Mouse (Mus musculus) testis, adult 2 months (tissue): ENCODE results near the gene Jtb. TPM values are rescaled to one million over a fixed set of nuclear protein-coding genes. Genes with fewer than 3 reads are reported as not detected.

Experiments used
- H3K27ac ChIP-seq: fragments of 200-500 bp; 2 replicates; pipeline ENCODE4 v1.5.1; 2012; ENCODE audit warnings: low read depth, low read length; ENCODE audit not compliant: control insufficient read depth, insufficient read depth
- H3K27me3 ChIP-seq: fragments of 200-500 bp; 2 replicates; pipeline ENCODE4 v1.6.1; 2012; ENCODE audit warnings: mild to moderate bottlenecking, low read length, moderate library complexity; ENCODE audit not compliant: control insufficient read depth, insufficient read depth
- H3K36me3 ChIP-seq: fragments of 200-500 bp; 2 replicates; pipeline ENCODE4 v1.6.1; 2012; ENCODE audit warnings: mild to moderate bottlenecking, low read length; ENCODE audit not compliant: control insufficient read depth, insufficient read depth
- H3K4me1 ChIP-seq: fragments of 200-500 bp; 2 replicates; pipeline ENCODE4 v1.6.1; 2012; ENCODE audit warnings: low read length; ENCODE audit not compliant: control insufficient read depth, insufficient read depth
- H3K4me3 ChIP-seq: fragments of 200-500 bp; 2 replicates; pipeline ENCODE4 v1.5.1; 2012; ENCODE audit warnings: low read depth, mild to moderate bottlenecking, low read length, moderate library complexity, mixed read lengths; ENCODE audit not compliant: control insufficient read depth
- CTCF ChIP-seq: fragments of 200-500 bp; IDR thresholded peaks from 2 replicates; pipeline ENCODE4 v1.5.1; 2012; ENCODE audit warnings: low read depth, mild to moderate bottlenecking, inconsistent platforms, low read length, moderate library complexity; ENCODE audit not compliant: control insufficient read depth, insufficient read depth, insufficient replicate concordance
- POLR2A ChIP-seq: fragments of 200-500 bp; IDR thresholded peaks from 2 replicates; pipeline ENCODE4 v1.6.1; 2012; ENCODE audit warnings: low read depth, mild to moderate bottlenecking, inconsistent platforms, low read length, moderate library complexity; ENCODE audit not compliant: control insufficient read depth
- polyA plus RNA-seq: library from polyadenylated mRNA; depleted of rRNA; stranded (reverse); fragments of >200 nt; gene quantifications from 2 replicates; pipeline ENCODE4 v1.2.3, GENCODE M21; 2012

The Jtb gene
- polyA plus RNA-seq, 1 experiment = 12.2 TPM

- Histone ChIP-seq H3K27me3 (no peaks in the 10 kb centered on the region), H3K36me3 (no peaks in the 10 kb centered on the region), H3K4me3 (peak overlapping the region; percentile 90), H3K4me1 (peaks cover 2% of the 10 kb centered on the region), H3K27ac (peak overlapping the region; percentile 86)
- no peak for TF ChIP-seq CTCF
- TF ChIP-seq POLR2A = no peak
Measured at GRCm38 (mm10) chr3:90213956-90214684, 17.3 kb upstream of the Jtb start.

DNA sequence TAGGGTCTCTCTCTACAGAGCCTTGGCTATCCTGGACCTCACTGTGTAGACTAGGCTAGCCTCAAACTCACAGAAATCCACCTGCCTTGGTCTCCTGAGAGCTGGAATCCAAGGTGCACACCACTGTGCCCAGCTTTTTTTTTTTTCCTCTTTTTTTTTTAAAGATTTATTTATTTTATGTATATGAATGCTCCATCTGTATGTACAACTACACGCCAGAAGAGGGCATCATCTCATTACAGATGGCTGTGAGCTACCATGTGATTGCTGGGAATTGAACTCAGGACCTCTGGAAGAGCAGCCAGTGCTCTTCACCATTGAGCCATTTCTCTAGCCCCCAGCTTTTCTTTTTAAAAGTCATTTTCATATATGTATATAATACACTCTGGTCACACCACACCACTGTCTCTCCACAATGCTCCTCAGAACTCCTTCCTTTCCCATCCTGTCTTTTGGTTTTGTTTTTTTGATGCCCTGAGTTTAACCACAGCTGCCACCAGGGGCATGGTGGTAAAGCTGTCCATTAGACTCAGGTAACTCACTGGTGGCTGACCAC, 15.5 kb upstream of the Jtb start:
- no peak for TF ChIP-seq CTCF
- no peak for TF ChIP-seq POLR2A
- Histone ChIP-seq H3K4me1 (peaks cover 6% of the 10 kb centered on the region), H3K27me3 (no peaks in the 10 kb centered on the region), H3K36me3 (no peaks in the 10 kb centered on the region), H3K27ac (no peak overlapping the region), H3K4me3 (no peak overlapping the region)

GRCm38 (mm10) chr3:90220088-90220487, 11.3 kb upstream of the Jtb start:
- H3K36me3 ChIP-seq = no peaks in the 10 kb centered on the region
- no peaks in the 10 kb centered on the region for H3K27me3 ChIP-seq
- H3K4me3 ChIP-seq = no peak overlapping the region
- H3K27ac ChIP-seq = no peak overlapping the region
- TF ChIP-seq CTCF (no peak), POLR2A (no peak)
- peaks cover 6% of the 10 kb centered on the region for H3K4me1 ChIP-seq

DNA sequence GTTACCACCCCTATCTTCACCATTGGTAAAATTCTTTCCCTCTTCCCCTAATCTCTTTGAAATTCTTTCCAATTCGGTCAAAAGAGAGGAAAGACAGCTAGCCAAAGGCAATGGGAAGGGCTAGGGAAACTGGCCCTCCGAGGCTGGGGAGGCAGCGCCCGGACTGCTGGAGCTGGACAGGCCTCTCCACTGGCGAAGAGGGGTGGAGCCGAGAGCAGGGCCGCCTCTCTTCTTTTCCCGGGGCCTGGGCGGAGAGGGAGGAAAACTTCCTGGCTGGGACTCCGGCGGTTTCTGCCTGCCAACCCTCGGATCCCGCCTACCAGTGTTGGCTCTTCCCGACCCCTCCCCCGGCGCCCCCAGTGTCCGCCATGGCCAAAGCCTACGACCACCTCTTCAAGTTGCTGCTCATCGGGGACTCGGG, 10.9 kb upstream of the Jtb start:
- Histone ChIP-seq H3K4me3 (peak overlapping the region; percentile 73), H3K27me3 (no peaks in the 10 kb centered on the region), H3K4me1 (peaks cover 6% of the 10 kb centered on the region), H3K36me3 (no peaks in the 10 kb centered on the region), H3K27ac (peak overlapping the region; percentile 69; the same call in 1 of the 2 replicates)
- TF ChIP-seq CTCF (no peak), POLR2A (peak; percentile 41; the same call in 1 of the 2 replicates)

GRCm38 (mm10) chr3:90221123-90221522, 10.3 kb upstream of the Jtb start:
- no peak for TF ChIP-seq CTCF
- no peak for TF ChIP-seq POLR2A
- Histone ChIP-seq H3K27ac (peak overlapping the region; percentile 23; the same call in 1 of the 2 replicates), H3K4me1 (peaks cover 6% of the 10 kb centered on the region), H3K27me3 (no peaks in the 10 kb centered on the region), H3K4me3 (no peak overlapping the region; the same call in 1 of the 2 replicates), H3K36me3 (no peaks in the 10 kb centered on the region)

DNA sequence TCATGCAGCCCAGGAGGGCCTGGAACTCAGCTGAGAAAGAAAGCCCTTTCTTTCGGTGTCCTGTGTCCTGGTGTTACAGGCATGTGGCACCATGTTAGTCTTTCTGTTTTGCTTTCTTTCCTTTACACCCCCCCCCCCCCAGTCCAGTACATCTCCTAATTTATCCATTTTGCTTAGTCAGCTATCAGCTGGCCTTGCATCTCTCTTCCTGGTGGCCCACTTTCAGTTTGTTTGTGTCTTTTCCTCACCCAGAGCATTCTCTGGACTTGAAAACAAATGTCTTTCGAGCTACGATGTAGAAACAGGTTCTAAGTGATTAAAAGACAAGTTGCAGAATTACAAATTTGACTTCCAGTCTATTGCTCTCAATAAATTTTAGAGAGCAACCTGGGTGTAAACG, 8.9 kb upstream of the Jtb start:
- TF ChIP-seq POLR2A (no peak), CTCF (no peak)
- Histone ChIP-seq H3K27ac (no peak overlapping the region), H3K36me3 (no peaks in the 10 kb centered on the region), H3K4me1 (peaks cover 6% of the 10 kb centered on the region), H3K27me3 (no peaks in the 10 kb centered on the region), H3K4me3 (no peak overlapping the region)

DNA sequence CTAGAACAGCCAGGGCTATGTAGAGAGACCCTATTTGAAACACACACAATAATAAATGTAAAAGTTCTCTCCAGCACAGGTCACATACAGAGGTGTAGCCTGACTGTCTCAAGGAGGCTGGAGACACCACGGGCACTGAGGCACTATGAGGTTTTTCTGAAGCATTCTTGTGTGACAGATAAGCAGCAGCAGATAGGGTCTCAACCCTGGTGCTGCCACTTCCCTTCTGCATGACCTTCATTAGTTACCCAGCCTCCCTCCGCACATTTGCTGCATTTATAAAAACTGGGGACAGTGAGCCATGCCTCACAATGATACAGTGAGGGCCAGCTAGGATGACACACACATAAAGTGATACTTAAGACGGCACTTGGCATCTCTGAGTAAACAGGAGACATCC, 8.5 kb upstream of the Jtb start:
- Histone ChIP-seq H3K27ac (no peak overlapping the region), H3K4me3 (no peak overlapping the region), H3K27me3 (no peaks in the 10 kb centered on the region), H3K4me1 (peaks cover 6% of the 10 kb centered on the region), H3K36me3 (no peaks in the 10 kb centered on the region)
- no peak for TF ChIP-seq POLR2A
- TF ChIP-seq CTCF = no peak

DNA sequence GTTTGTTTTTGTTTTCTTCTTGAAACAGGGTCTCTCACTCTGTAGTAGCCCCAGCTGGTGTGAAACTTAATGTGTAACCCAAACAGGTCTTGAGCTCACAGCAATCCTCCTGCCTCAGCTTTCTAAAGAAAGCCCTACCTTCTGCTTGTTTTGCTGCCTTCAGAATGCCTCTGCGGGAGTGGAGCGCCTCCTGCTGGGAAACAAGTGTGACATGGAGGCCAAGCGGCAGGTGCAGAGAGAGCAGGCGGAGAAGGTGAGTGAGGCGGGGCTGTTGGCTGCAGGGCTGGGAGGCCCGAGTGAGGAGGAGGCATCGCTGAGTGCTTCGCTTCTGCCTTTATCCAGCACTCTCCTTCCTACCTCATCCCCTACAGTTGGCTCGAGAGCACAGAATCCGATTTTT, 7.1 kb upstream of the Jtb start:
- Histone ChIP-seq H3K36me3 (no peaks in the 10 kb centered on the region), H3K4me1 (peaks cover 6% of the 10 kb centered on the region), H3K27ac (no peak overlapping the region), H3K27me3 (no peaks in the 10 kb centered on the region), H3K4me3 (no peak overlapping the region)
- TF ChIP-seq POLR2A = no peak
